Mouse (Mus musculus) CD8-positive naive resting alpha-beta T cell, adult 57 days (primary cell): ENCODE measurements around the gene Cep68. TPM values are rescaled to one million over a fixed set of nuclear protein-coding genes. Genes with fewer than 3 reads are reported as not detected.

Source experiments
- total RNA-seq: library from RNA; stranded (reverse); gene quantifications from one replicate; pipeline ENCODE4 v1.2.4, GENCODE M21; 2023

Cep68 gene
- 38.2 TPM for total RNA-seq

DNA sequence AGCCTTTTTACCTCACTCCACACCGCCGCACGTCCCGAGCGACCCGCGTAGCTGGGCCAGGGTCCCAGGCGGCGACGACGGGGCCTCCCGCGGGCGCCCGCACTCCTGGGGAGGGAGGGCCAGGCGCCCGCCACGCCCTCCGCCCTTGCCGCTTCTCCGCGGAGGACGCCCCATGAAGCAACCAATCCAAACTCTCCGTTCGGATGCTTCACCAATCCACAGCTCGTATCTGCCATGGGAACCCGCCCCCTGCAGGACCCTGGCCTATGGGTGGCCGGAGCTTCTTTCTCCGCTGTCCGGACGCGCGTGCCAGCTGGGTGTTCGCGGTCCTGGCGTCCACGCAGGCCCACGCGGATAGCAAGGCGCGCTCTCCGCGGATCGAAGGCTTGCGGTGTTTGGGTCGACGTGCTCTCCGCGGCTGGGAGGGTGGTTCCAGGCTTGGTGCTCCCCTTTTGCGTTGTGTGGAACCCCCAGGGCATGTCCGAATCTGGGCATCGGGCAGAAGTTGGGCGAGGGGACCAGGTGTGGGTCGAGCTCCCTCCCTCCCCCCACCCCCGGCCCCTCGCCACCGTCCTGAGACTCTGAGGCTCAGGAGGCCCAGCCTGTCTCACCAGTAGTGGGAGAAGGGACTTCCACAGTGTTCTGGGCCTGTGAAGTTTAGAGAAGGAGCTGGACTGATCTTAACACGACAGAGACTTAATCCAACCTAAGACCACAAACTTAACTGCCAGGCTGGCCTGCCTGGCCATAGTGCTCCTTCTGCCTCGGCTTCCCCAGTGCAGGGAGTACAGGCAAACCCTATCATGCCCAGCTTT lies at the start of gene Cep68:
Cep68 (minus strand) TSS at position 134 of the 815 bp plus-strand sequence.

DNA sequence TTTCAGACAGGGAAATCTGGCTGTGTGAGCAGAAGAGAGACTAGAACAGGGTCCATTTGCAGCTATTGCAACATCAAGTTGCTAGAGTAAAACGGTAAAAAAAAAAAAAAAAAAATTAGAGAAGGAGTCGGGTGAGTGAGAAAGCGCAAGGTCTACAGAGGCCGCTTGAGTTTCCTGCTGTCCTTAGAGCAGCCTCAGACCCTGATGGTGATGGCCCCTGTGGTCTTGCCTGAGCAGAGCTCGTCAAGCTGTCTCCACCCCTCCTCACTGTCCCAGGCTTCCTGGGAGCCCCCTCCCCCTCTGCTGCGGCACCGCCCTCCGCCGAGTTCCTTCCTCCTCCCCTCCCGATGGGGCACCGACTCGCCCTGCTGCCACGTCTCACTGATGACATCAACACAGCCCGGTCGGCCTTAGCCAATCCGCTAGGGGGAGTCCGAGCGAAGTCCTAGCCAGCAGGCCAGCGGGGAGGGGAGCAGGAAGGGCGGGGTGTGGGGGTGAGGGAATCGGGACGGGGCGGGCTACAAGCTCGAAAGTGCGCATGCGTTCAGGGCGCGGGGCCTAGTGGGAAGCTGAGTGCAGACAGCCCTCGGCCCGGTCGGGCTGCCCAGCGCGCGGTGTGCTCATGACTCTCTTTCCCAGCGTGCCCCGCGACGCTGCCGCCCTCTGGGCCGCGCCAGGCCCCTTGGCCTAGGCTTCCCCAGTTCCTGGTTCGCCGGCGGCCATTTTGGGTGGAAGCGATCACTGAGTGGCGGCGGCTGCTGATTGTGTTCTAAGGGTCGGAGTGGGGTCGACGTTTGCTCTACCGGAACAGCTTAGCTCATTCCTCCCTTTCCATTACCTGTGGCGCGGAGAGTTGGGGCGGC lies 48.3 kb downstream of the Cep68 start, which contains the start of gene Rab1a:
Rab1a (plus strand) TSS at position 720 of the 863 bp plus-strand sequence.

Other genes starting within 250 kb of the Cep68 start
- gene Actr2, start 136.5 kb downstream of the Cep68 start, total RNA-seq, result 237 TPM
- 64.1 TPM for gene Rab1a, start 48.0 kb downstream of the Cep68 start, total RNA-seq
- 0.80 TPM for gene Slc1a4, start 83.3 kb upstream of the Cep68 start, total RNA-seq